Mouse (Mus musculus): Measurements from ENCODE around the gene Ptpn9.
A peak's percentile ranks its signal among the peaks of the same experiment; 100 is the strongest.
"Not testable (repeated sequence)": the region's sequence is repeated elsewhere in the genome, so short reads cannot be mapped to it uniquely, and the experiment has no call there.

Ptpn9 gene

GRCm38 (mm10) chr9:56994286-56995197 lies at the start of gene Ptpn9:
Ptpn9 (plus strand) TSS chr9:56994923.
- peak; percentile 91 to 96 for DNase-seq

GRCm38 (mm10) chr9:56947481-56947880 lies 47.2 kb upstream of the Ptpn9 start:
- peak; percentile 51 to 75 for DNase-seq

GRCm38 (mm10) chr9:56948699-56949098 lies 46.0 kb upstream of the Ptpn9 start:
- DNase-seq = not testable (repeated sequence)

- DNase-seq = peak in 1 of 2 experiments; percentile 15
Measured at GRCm38 (mm10) chr9:56949767-56950166, 45.0 kb upstream of the Ptpn9 start.

- peak; percentile 98 to 99 for DNase-seq
Measured at GRCm38 (mm10) chr9:56950414-56951400, 44.0 kb upstream of the Ptpn9 start, which contains the start of gene Snupn. Snupn (plus strand) TSS chr9:56950878.

DNA sequence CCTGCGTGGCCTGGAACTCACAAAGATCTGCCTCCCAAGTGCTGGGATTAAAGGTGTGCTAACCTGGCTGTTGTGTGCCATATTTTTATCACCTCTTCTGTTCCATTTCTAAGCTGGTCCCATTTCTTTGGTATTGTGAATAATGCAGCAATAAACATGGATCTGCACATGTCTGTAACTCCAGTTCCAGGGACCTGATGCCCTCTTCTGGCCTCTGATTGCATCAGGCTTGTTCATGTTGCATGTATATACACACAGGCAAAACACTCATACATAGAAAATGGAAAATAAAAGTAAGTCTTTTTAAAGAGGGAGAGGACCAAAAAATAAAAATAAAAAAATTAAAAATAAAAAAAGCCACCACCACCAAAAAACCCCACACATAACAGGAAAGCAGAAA lies 41.2 kb upstream of the Ptpn9 start:
- no peak for DNase-seq

GRCm38 (mm10) chr9:56956966-56957675 lies 37.6 kb upstream of the Ptpn9 start:
- DNase-seq = peak in 1 of 2 experiments; percentile 11

DNA sequence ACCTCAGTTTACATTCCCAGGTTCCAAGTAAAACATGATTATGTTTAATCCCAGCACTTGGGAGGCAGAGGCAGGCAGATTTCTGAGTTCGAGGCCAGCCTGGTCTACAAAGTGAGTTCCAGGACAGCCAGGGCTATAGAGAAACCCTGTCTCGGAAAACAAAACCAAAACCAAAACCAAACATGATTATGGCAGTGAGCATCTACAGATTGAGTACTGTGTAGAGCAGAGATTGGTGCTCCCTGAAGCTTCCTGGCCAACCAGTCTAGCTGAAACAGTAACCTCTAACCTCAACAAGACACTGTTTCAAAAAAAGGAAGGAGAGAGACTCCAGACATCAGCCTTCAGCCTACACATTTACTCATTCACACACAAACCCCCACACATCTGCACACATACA lies 36.0 kb upstream of the Ptpn9 start:
- no peak for DNase-seq

GRCm38 (mm10) chr9:56961591-56961990 lies 33.1 kb upstream of the Ptpn9 start:
- DNase-seq = no peak

GRCm38 (mm10) chr9:56970158-56970557 lies 24.6 kb upstream of the Ptpn9 start:
- DNase-seq = no peak

GRCm38 (mm10) chr9:56973960-56974524 lies 20.7 kb upstream of the Ptpn9 start:
- no peak for DNase-seq

GRCm38 (mm10) chr9:56975199-56975598 lies 19.5 kb upstream of the Ptpn9 start:
- no peak for DNase-seq

DNA sequence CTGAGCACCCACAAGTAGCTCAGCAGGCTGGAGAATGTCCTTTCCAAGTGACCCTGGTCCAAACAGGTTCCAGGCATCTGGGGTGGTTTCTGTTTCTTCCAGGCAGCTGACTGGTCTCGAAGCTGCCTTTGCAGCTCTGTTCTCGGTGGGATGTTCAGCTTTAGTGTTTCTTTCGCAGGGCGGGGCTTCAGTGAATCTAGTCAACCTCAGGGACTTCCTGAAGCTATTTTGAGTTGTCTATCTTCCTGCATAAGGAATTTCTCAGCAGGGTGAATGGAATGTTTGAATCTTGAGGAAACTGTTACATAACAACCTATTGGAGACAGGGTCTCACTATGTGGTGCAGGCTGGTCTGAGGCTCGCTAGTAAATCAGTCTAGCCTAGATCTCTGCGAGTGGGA lies 14.5 kb upstream of the Ptpn9 start:
- DNase-seq = no peak

DNA sequence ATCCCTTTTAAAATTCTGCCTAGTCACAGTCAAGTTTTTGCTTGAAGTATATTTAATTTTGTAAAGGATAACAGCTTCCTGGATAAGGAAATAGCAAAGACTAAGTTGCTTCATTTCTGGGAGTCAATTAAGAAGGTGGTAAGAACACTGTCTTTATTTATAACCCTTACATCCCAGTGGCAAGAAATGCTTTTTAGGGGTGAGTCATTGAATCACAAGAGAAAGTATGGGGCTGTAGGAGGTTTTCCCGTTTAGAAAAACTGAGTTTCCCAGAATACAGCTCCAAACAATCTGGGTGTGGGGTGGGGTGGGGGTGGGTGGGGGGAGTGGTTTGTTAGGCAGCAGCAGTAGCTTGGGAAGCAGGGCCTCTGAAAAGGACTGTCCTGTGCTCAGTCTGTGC lies 13.2 kb upstream of the Ptpn9 start:
- no peak for DNase-seq

- DNase-seq = peak; percentile 68 to 79
Measured at GRCm38 (mm10) chr9:56995198-56996027, 690 bp downstream of the Ptpn9 start.

- peak in 1 of 2 experiments; percentile 31 for DNase-seq
Measured at GRCm38 (mm10) chr9:56996028-56996346, 1.3 kb downstream of the Ptpn9 start.

- peak; percentile 27 to 71 for DNase-seq
Measured at GRCm38 (mm10) chr9:56997206-56997605, 2.5 kb downstream of the Ptpn9 start.

GRCm38 (mm10) chr9:57003011-57003410 lies 8.3 kb downstream of the Ptpn9 start:
- peak; percentile 42 to 81 for DNase-seq

DNA sequence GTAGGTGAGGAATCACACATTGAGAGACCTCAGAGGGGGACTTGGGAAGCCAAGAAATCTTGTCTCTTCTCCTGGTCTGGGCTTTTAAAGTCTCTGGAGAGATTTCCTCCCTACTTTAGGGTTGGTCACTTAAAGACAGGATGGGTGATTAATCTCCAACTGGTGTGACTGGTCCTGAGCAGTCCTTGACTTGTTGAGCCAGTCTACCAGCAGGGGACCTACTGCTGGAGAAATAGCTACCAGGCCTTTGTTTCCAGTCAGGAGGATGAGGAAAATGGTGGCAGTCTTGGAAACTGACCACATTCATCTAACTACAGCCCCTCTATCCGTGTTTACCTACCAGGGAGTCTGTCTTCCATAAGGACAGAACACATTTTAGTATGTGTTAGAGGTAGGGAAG lies 17.7 kb downstream of the Ptpn9 start:
- no peak for DNase-seq

DNA sequence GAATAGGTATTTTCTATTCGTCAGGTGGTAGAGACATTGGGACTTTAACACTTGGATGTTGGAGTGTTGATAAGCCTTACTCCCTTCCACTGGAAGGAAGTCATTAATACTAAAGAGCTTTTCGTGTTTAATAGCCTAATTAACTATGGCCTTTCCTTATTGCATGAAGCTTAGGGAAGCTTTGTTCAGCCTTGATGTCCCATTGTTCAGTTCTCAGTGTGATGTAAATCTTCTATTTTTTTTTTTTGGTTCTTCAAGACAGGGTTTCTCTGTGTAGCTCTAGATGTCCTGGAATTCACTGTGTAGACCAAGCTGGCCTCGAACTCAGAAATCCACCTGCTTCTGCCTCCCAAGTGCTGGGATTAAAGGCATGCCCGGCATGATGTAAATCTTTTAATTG lies 18.2 kb downstream of the Ptpn9 start:
- no peak for DNase-seq

GRCm38 (mm10) chr9:57013756-57014155 lies 19.0 kb downstream of the Ptpn9 start:
- DNase-seq = peak in 1 of 2 experiments; percentile 22

Data from kidney, postnatal 36 days (tissue).